Mouse (Mus musculus) midbrain, embryonic 14.5 days (tissue): ENCODE measurements around the gene Sec31a. TPM values are rescaled to one million over a fixed set of nuclear protein-coding genes. Genes with fewer than 3 reads are reported as not detected.
"Not testable (repeated sequence)": the region's sequence is repeated elsewhere in the genome, so short reads cannot be mapped to it uniquely, and the experiment has no call there.

Source experiments
- ATAC-seq: fragments of 200-750 bp; cut with Nextera tagmentation; 2 replicates; pipeline ENCODE4 v1.8.0; 2017; ENCODE audit warnings: moderate number of reproducible peaks, moderate library complexity; ENCODE audit not compliant: low FRiP score, low TSS enrichment
- DNase-seq: peaks from one replicate; pipeline ENCODE4 v3.0.0-alpha.2; 2015
- H3K27ac ChIP-seq: fragments of 300-500 bp; sonication (generic); replicated peaks from 2 replicates; pipeline ENCODE4 v1.5.1; 2014; ENCODE audit warnings: mild to moderate bottlenecking, low read depth, low read length, moderate library complexity
- H3K27me3 ChIP-seq: fragments of 300-500 bp; sonication (generic); 2 replicates; pipeline ENCODE4 v1.6.1; 2014; ENCODE audit warnings: low read length, control low read depth, mixed read lengths; ENCODE audit not compliant: control insufficient read depth, insufficient read depth
- H3K36me3 ChIP-seq: fragments of 300-500 bp; sonication (generic); 2 replicates; pipeline ENCODE4 v1.6.1; 2014; ENCODE audit warnings: low read length, control low read depth; ENCODE audit not compliant: control insufficient read depth, insufficient read depth
- H3K4me1 ChIP-seq: fragments of 300-500 bp; sonication (generic); 2 replicates; pipeline ENCODE4 v1.6.1; 2014; ENCODE audit warnings: mild to moderate bottlenecking, antibody characterized with exemption, low read length, control low read depth; ENCODE audit not compliant: control insufficient read depth, insufficient read depth
- H3K4me2 ChIP-seq: fragments of 300-500 bp; sonication (generic); 2 replicates; pipeline ENCODE4 v1.6.1; 2014; ENCODE audit warnings: mild to moderate bottlenecking, low read length, moderate library complexity
- H3K4me3 ChIP-seq: fragments of 300-500 bp; sonication (generic); replicated peaks from 2 replicates; pipeline ENCODE4 v1.5.1; 2014; ENCODE audit warnings: low read depth, low read length
- H3K9ac ChIP-seq: fragments of 300-500 bp; sonication (generic); replicated peaks from 2 replicates; pipeline ENCODE4 v1.6.1; 2014; ENCODE audit warnings: mild to moderate bottlenecking, low read length, moderate library complexity
- H3K9me3 ChIP-seq: fragments of 300-500 bp; sonication (generic); 2 replicates; pipeline ENCODE4 v1.6.1; 2016; ENCODE audit warnings: low read length, control low read depth, mixed read lengths; ENCODE audit not compliant: control insufficient read depth
- WGBS: fragments of 180-500 bp; shearing (Covaris S2); extraction: QIAGEN DNeasy Blood & Tissue Kit; methylation state at CpG from one replicate; pipeline ENCODE4 v1.1.7; 2014; 5-methylcytosine and 5-hydroxymethylcytosine counted together
- polyA plus RNA-seq: library from polyadenylated mRNA; unstranded; fragments of >200 nt; fragmentation: Nextera tagmentation; extraction: Ambion mirVana; gene quantifications from 2 replicates; pipeline ENCODE4 v1.2.1, GENCODE M21; 2014

Sec31a gene
- polyA plus RNA-seq, 1 experiment from 2014 or later = 89.0 TPM

GRCm38 (mm10) chr5:100430076-100430390, 14.0 kb upstream of the Sec31a start:
- 5% methylated on average over 11 of the region's 11 CpGs for WGBS
- peak overlapping the region; percentile 78 for H3K4me3 ChIP-seq
- peak overlapping the region; percentile 89 for H3K9ac ChIP-seq
- DNase-seq (peak; percentile 25), ATAC-seq (no peak)
- H3K27ac ChIP-seq = peak overlapping the region; percentile 83
- peak overlapping the region; percentile 68 for H3K4me2 ChIP-seq
- H3K4me1 ChIP-seq = peaks cover 26% of the 10 kb centered on the region
- peaks cover 23% of the 10 kb centered on the region for H3K36me3 ChIP-seq
- H3K9me3 ChIP-seq = no peaks in the 10 kb centered on the region
- no peaks in the 10 kb centered on the region for H3K27me3 ChIP-seq

- under 1% methylated on average over 53 of the region's 53 CpGs for WGBS
- Histone ChIP-seq H3K9me3 (no peaks in the 10 kb centered on the region), H3K4me2 (peak overlapping the region; percentile 68), H3K27me3 (no peaks in the 10 kb centered on the region), H3K27ac (peak overlapping the region; percentile 83), H3K4me1 (peaks cover 28% of the 10 kb centered on the region), H3K36me3 (peaks cover 28% of the 10 kb centered on the region), H3K9ac (peak overlapping the region; percentile 89), H3K4me3 (peak overlapping the region; percentile 78)
- ATAC-seq = peak; percentile 100
- DNase-seq = peak; percentile 98
Observed at GRCm38 (mm10) chr5:100429344-100430075, 13.5 kb upstream of the Sec31a start.

- H3K27me3 ChIP-seq = no peaks in the 10 kb centered on the region
- H3K27ac ChIP-seq = peak overlapping the region; percentile 83
- WGBS = 0% methylated on average over 20 of the region's 20 CpGs
- peaks cover 35% of the 10 kb centered on the region for H3K36me3 ChIP-seq
- H3K4me2 ChIP-seq = peak overlapping the region; percentile 68
- H3K9me3 ChIP-seq = no peaks in the 10 kb centered on the region
- H3K4me1 ChIP-seq = peaks cover 34% of the 10 kb centered on the region
- peak overlapping the region; percentile 89 for H3K9ac ChIP-seq
- DNase-seq (peak; percentile 68), ATAC-seq (peak; percentile 35)
- H3K4me3 ChIP-seq = peak overlapping the region; percentile 78
Observed at GRCm38 (mm10) chr5:100428734-100429343, 12.8 kb upstream of the Sec31a start.

- peak; percentile 23 for DNase-seq
- Histone ChIP-seq H3K27me3 (no peaks in the 10 kb centered on the region), H3K9ac (peak overlapping the region; percentile 89), H3K4me3 (peak overlapping the region; percentile 78), H3K36me3 (peaks cover 42% of the 10 kb centered on the region), H3K9me3 (no peaks in the 10 kb centered on the region), H3K4me1 (peaks cover 37% of the 10 kb centered on the region), H3K4me2 (peak overlapping the region; percentile 68), H3K27ac (no peak overlapping the region)
- WGBS = 12% methylated on average over 5 of the region's 5 CpGs
- no peak for ATAC-seq
Observed at GRCm38 (mm10) chr5:100428031-100428733, 12.1 kb upstream of the Sec31a start.

- Histone ChIP-seq H3K36me3 (peaks cover 51% of the 10 kb centered on the region), H3K4me3 (peak overlapping the region; percentile 78), H3K27ac (no peak overlapping the region), H3K27me3 (no peaks in the 10 kb centered on the region), H3K4me2 (peak overlapping the region; percentile 68), H3K4me1 (peaks cover 44% of the 10 kb centered on the region), H3K9me3 (no peaks in the 10 kb centered on the region), H3K9ac (peak overlapping the region; percentile 89)
- DNase-seq = no peak
- no peak for ATAC-seq
- 57% methylated on average over 9 of the region's 9 CpGs for WGBS
Observed at GRCm38 (mm10) chr5:100427276-100427675, 11.2 kb upstream of the Sec31a start.

GRCm38 (mm10) chr5:100425823-100426222, 9.8 kb upstream of the Sec31a start:
- not testable (repeated sequence) for H3K9ac ChIP-seq, H3K27ac ChIP-seq, DNase-seq, H3K4me2 ChIP-seq, H3K4me3 ChIP-seq, H3K27me3 ChIP-seq, H3K9me3 ChIP-seq, ATAC-seq
- 96% methylated on average over 2 of the region's 2 CpGs for WGBS
- H3K4me1 ChIP-seq = peaks cover 44% of the 10 kb centered on the region
- H3K36me3 ChIP-seq = peaks cover 65% of the 10 kb centered on the region

- peaks cover 39% of the 10 kb centered on the region for H3K4me1 ChIP-seq
- H3K4me3 ChIP-seq = no peak overlapping the region
- peaks cover 81% of the 10 kb centered on the region for H3K36me3 ChIP-seq
- H3K27ac ChIP-seq = no peak overlapping the region
- H3K27me3 ChIP-seq = no peaks in the 10 kb centered on the region
- peak overlapping the region; percentile 20; the same call in 1 of the 2 replicates for H3K9ac ChIP-seq
- 87% methylated on average over 3 of the region's 3 CpGs for WGBS
- peak overlapping the region; percentile 6; the same call in 1 of the 2 replicates for H3K4me2 ChIP-seq
- DNase-seq (no peak), ATAC-seq (no peak)
- no peaks in the 10 kb centered on the region for H3K9me3 ChIP-seq
Observed at GRCm38 (mm10) chr5:100424252-100424651, 8.2 kb upstream of the Sec31a start.

GRCm38 (mm10) chr5:100423626-100424025, 7.6 kb upstream of the Sec31a start:
- Histone ChIP-seq H3K27me3 (no peaks in the 10 kb centered on the region), H3K36me3 (peaks cover 87% of the 10 kb centered on the region), H3K9me3 (no peaks in the 10 kb centered on the region), H3K9ac (no peak overlapping the region), H3K4me1 (peaks cover 39% of the 10 kb centered on the region), H3K27ac (no peak overlapping the region), H3K4me3 (no peak overlapping the region), H3K4me2 (no peak overlapping the region)
- 75% methylated on average over 7 of the region's 7 CpGs for WGBS
- ATAC-seq (no peak), DNase-seq (no peak)
